Mouse (Mus musculus): Measurements from ENCODE around the gene Tanc2. TPM values are rescaled to one million over a fixed set of nuclear protein-coding genes. Genes with fewer than 3 reads are reported as not detected.

The Tanc2 gene
- total RNA-seq, 2 experiments from 2014 or later: 11.7 to 14.5 TPM

- intact Hi-C loops (cut with DNase I): no loop called here
- DNase-seq (ENCODE audit: low spot score): no peak
Observed at GRCm38 (mm10) chr11:105975050-105975449, 385.3 kb downstream of the Tanc2 start.

- DNase-seq (ENCODE audit: low spot score): no peak
- intact Hi-C loops (cut with DNase I): no loop called here
Observed at GRCm38 (mm10) chr11:105975636-105976035, 385.9 kb downstream of the Tanc2 start.

GRCm38 (mm10) chr11:105978232-105978631, 388.4 kb downstream of the Tanc2 start:
- intact Hi-C loops (cut with DNase I): no loop called here
- DNase-seq (ENCODE audit: low spot score): no peak

- intact Hi-C loops (cut with DNase I): no loop called here
- DNase-seq (ENCODE audit: low spot score): no peak
Observed at GRCm38 (mm10) chr11:105978634-105979033, 388.8 kb downstream of the Tanc2 start.

Small RNA genes lying within 50 kb of the gene (microRNA-seq; reads per million reads assigned to microRNA genes)
- not detected for gene Gm23990

Other genes with a start within 250 kb of the Tanc2 start
- not detected for gene March10, start 133.3 kb upstream of the Tanc2 start, total RNA-seq (2021)

All from heart, postnatal 25 days (tissue).